Mouse (Mus musculus) large intestine, adult 2 months (tissue): ENCODE results near the gene Osbpl6. TPM values are rescaled to one million over a fixed set of nuclear protein-coding genes. Genes with fewer than 3 reads are reported as not detected.

Experiments used
- DNase-seq: peaks from one replicate; pipeline ENCODE4 v3.0.0-alpha.2; 2012; ENCODE audit warnings: low read depth, low spot score
- WGBS: fragments of 180-500 bp; shearing (Covaris S2); methylation state at CpG from one replicate; pipeline ENCODE4 v1.1.7; 2018; 5-methylcytosine and 5-hydroxymethylcytosine counted together
- polyA plus RNA-seq: library from polyadenylated mRNA; depleted of rRNA; stranded (reverse); fragments of >200 nt; gene quantifications from 2 replicates; pipeline ENCODE4 v1.2.3, GENCODE M21; 2012

Osbpl6 gene
- polyA plus RNA-seq, 1 experiment = 10.4 TPM

GRCm38 (mm10) chr2:76417446-76418141, 11.3 kb downstream of the Osbpl6 start:
- 45% methylated on average over 14 of the region's 14 CpGs for WGBS
- DNase-seq = peak; percentile 93

- no peak for DNase-seq
- WGBS = 50% methylated on average over 3 of the region's 3 CpGs
These were observed 11.8 kb downstream of the Osbpl6 start for GRCm38 (mm10) chr2:76418142-76418518.

DNA sequence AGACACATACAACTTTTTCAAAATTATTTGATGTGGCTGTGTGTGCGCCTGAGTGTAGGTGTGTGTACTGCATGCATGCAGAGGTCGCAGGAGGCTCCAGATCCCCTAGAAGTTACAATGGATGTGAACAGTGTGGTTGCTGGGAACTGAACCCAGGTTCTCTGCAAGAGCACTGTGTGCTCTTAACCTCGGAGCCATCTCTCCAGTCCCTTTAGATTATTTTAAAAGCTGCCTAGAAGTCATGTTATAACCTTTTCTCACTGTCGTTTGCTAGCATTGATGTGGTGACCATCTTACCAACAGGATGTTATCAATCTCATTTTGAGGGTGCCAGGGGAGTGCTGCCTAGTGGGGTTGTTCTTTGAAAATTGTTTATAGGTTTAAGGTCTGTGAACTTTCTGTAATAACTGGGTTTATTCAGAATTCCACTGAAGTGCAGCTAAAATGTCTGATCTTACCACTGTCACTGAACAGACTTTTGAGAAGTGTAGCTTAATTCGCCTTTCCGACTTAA, 15.2 kb downstream of the Osbpl6 start:
- no peak for DNase-seq
- 81% methylated on average over 6 of the region's 6 CpGs for WGBS

GRCm38 (mm10) chr2:76426816-76427215, 20.5 kb downstream of the Osbpl6 start:
- no peak for DNase-seq
- 32% methylated on average over 3 of the region's 3 CpGs for WGBS

GRCm38 (mm10) chr2:76429318-76429717, 23.0 kb downstream of the Osbpl6 start:
- 75% methylated on average over 3 of the region's 3 CpGs for WGBS

DNA sequence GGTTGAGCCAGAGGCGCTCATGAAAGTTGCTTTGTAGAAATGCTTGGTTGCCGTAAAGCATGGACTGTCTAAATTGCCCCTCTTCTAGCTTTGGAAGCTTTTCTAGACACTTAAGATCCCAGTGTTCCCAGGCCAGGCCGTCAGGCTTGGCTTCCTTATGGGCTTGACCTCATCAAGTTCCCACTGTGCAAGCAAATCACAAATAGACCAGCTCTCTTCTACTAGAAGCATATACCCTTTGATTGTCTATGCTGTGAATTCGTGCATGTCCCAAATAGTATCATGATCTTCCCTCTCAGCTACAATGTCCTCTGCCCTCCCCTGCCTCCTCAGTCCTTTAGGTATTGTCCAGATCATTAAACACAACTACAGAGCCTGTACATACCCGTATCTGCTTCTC, 23.5 kb downstream of the Osbpl6 start:
- no peak for DNase-seq

More at GRCm38 (mm10) chr2:76429318-76429717, 23.0 kb downstream of the Osbpl6 start:
- DNase-seq = no peak

GRCm38 (mm10) chr2:76430539-76430938, 24.2 kb downstream of the Osbpl6 start:
- DNase-seq = no peak
- WGBS = 90% methylated on average over 3 of the region's 3 CpGs

More for the DNA sequence above, 23.5 kb downstream of the Osbpl6 start:
- WGBS = 86% methylated on average over 5 of the region's 5 CpGs

GRCm38 (mm10) chr2:76434224-76434623, 27.9 kb downstream of the Osbpl6 start:
- DNase-seq = no peak

DNA sequence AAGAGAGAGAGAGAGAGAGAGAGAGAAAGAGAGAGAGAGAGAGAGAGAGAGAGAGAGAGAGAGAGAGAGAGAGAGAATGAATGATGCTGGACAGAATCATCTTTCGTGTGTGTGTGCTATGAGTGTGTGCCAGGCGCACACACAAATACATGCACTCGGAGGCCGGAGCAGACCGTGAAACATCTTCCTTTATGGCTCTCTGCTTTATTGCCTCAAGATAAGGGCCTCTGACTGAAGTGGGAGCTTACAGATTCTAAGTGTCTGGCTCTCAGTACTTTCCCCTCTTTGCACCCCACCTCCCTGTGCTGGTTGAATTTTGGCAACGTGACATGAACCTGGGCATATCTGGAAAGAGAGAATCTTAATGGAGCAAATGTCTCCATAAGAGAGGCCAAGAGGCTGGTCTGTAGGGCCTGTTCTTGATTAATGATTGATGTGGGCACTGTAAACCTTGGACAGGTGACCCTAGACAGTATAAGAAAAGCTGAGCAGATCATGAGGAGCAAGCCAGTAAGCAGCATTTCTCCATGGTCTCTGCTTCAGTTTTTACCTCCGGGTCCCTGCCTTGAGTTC, 29.4 kb downstream of the Osbpl6 start:
- DNase-seq = no peak
- 39% methylated on average over 7 of the region's 7 CpGs for WGBS

More at GRCm38 (mm10) chr2:76434224-76434623, 27.9 kb downstream of the Osbpl6 start:
- 69% methylated on average over 7 of the region's 7 CpGs for WGBS

GRCm38 (mm10) chr2:76437372-76437771, 31.1 kb downstream of the Osbpl6 start:
- WGBS = 36% methylated on average over 2 of the region's 2 CpGs
- no peak for DNase-seq

GRCm38 (mm10) chr2:76439540-76439939, 33.2 kb downstream of the Osbpl6 start:
- WGBS = 47% methylated on average over 2 of the region's 2 CpGs

DNA sequence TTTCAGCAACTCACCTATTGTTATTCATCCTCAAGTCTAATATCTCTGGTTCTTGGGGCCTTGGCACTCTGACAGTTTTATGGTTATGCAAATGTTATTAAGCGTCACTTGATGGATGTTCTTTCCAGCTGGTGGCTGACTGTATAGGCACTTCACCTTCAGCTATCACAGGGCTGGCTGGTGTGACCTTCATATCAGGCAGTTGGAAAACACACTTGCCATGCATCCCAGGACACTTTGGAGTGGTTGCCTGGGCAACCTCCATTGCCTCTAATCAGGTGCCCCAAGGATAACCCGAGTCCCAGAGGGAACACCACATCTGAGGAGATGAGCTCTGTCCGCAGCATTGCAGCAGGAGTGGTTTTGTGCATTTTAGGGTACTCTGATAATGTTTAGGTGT, 35.8 kb downstream of the Osbpl6 start:
- DNase-seq = no peak
- 49% methylated on average over 3 of the region's 3 CpGs for WGBS

More at GRCm38 (mm10) chr2:76439540-76439939, 33.2 kb downstream of the Osbpl6 start:
- no peak for DNase-seq

DNA sequence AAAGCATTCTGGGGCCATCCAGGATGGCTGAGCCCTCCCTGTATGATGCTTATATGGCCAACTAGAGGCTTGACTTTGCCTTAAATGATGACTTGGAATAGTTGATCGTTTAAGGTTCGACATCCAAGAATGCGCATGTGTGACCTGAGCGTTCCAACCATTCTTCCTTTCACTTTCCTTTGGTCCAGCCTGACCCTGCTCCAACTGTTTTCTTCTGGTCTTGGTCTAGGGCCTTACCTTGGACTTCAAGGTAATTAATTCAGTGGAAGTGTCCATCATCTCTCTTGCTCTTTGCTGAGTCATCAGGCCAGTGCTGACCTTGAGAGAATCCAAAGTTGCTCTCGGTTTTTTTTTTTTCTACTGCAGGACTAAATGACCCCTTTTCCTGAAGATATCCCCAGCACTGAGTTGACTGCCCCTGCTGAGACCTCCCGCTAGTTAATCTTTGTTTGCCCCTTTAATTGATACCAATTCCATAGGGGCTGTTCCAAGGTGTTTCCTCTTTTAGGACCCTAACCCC, 43.6 kb downstream of the Osbpl6 start:
- 87% methylated on average over 6 of the region's 6 CpGs for WGBS
- DNase-seq = no peak

DNA sequence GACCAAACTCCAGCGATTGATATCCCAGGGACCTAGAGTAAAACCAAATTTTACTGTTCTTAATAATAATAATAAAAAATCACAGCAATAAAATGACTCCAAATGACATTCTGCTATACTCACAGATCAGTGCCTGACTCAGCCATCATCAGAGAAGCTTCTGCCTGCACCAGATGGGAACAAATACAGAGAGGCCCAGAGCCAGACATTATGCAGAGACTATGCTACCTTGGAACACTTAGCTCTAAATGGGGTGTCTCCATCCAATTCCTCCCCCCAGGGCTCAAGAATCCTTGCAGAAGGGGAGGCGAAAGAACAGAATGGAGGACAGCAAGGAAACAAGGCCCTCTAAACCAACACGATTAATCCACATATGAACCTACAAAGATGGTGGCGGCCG, 60.4 kb downstream of the Osbpl6 start:
- DNase-seq = no peak
- 96% methylated on average over 5 of the region's 5 CpGs for WGBS

GRCm38 (mm10) chr2:76468204-76468603, 61.9 kb downstream of the Osbpl6 start:
- no peak for DNase-seq
- 63% methylated on average over 8 of the region's 8 CpGs for WGBS

- no peak for DNase-seq
- 83% methylated on average over 6 of the region's 6 CpGs for WGBS
These were observed 62.9 kb downstream of the Osbpl6 start for GRCm38 (mm10) chr2:76469091-76469750.

- DNase-seq = no peak
- 88% methylated on average over 8 of the region's 8 CpGs for WGBS
These were observed 63.4 kb downstream of the Osbpl6 start for GRCm38 (mm10) chr2:76469751-76470099.

GRCm38 (mm10) chr2:76470391-76470790, 64.1 kb downstream of the Osbpl6 start:
- 81% methylated on average over 9 of the region's 9 CpGs for WGBS
- DNase-seq = no peak

- no peak for DNase-seq
- 50% methylated on average over 1 of the region's 1 CpGs for WGBS
These were observed 69.5 kb downstream of the Osbpl6 start for GRCm38 (mm10) chr2:76475788-76476187.

- no peak for DNase-seq
- WGBS = 94% methylated on average over 4 of the region's 4 CpGs
These were observed 82.5 kb downstream of the Osbpl6 start for GRCm38 (mm10) chr2:76488764-76489163.
